Mouse (Mus musculus) retina, embryonic 14.5 days (tissue): ENCODE results near the gene Olfr1310.
"Not testable (repeated sequence)": the region's sequence is repeated elsewhere in the genome, so short reads cannot be mapped to it uniquely, and the experiment has no call there.

Experiments used
- DNase-seq: peaks from one replicate; pipeline ENCODE4 v3.0.0-alpha.2; 2015; ENCODE audit warnings: low spot score

The Olfr1310 gene

DNA sequence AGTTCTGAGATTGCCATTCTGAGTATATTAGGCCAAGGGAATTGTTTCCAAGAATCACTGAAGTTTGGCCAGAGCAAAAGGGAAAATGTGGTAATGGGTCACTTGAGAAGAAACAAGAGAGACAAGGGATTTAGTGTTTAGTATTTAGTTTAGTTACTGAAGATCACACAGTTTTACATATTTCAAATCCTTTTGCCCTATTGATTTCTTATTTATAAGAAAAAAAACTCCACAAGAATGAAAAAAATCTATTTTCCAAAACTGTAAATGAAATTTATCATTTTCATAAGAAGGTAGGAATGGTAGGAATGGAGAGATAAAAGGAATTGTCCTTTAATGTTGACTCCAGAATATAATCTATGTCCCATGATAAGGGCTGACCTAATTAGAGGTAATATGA, at the start of gene Olfr1310:
Gene Olfr1310, minus strand, starts transcription at position 101 of the 400 bp plus-strand sequence.
- no peak for DNase-seq

DNA sequence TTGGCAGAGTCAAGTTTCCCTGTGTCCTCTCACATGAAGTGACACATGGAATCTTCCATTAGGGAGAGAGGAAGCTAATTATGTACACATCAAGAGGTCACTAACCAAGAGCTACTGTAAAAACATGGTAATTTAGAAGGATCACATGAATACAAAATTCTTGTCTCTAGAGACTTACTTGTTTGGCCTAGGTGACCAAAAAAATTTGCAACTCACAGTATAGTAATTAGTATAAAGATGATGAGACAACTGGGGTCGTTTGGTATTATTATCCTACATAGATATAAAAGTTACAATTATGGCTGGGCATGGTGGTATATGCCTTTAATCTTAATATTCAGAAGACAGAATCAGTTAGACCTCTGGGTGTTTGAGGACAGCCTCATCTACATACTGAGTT, 37.6 kb upstream of the Olfr1310 start, which contains the start of gene Olfr1312:
Gene Olfr1312, minus strand, starts transcription at position 101 of the 400 bp plus-strand sequence.
- DNase-seq = no peak

DNA sequence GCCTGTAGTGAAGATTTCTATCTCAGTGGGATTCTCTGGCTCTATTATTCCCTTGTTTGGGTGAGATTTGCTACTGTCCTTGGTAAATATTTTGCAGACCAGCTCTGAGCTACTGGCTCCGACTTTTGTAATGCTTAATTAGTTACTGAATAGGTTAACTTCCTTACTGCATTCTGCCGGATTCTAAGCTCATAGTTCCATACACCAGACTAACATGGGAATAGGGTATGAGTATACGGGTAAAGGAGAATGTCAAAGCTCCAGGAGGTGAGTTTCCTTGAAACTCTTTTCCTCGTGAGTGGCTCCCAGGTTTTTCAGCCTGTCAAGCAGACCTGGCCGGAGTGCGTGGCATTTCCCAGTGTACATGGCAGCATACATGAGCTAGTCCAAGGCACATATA, 14.5 kb upstream of the Olfr1310 start:
- not testable (repeated sequence) for DNase-seq

DNA sequence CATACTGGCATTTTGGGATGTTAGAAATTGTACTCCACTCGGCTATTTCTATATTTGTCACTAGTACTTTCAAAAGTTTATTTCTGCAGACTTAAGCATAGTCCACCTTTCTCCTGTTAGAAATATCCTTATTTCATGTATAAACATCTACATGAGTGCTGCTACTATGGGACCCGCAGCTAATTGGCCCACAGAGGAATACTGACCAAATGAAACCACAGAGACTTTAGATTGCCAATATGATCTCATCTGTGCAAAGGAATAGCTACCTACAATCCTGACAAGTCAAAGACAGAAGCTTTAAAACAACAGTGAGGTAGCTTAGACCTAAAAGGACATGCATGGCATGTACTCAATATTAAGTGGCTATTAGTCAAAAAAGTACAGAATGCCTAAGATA, 11.8 kb upstream of the Olfr1310 start, which contains the start of gene Olfr1311:
Gene Olfr1311, minus strand, starts transcription at position 101 of the 400 bp plus-strand sequence.
- no peak for DNase-seq

DNA sequence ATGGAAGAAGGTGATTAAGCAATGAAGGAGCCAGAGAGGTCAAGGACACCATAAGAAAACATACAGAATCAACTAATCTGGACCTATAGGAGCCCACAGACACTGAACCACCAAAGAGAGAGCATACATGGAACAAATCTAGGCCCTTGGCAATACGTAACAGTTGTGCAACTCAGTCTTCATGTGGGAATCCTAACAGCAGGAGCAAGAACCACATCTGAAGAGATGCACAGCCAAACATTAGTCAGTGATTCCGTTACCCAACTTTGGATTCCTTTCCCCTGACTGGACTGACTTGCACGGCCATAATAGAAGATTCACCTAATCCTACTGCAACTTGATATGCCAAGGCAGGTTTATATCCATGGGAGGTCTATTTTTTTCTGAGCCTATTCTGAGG, 2.4 kb upstream of the Olfr1310 start:
- DNase-seq = no peak

DNA sequence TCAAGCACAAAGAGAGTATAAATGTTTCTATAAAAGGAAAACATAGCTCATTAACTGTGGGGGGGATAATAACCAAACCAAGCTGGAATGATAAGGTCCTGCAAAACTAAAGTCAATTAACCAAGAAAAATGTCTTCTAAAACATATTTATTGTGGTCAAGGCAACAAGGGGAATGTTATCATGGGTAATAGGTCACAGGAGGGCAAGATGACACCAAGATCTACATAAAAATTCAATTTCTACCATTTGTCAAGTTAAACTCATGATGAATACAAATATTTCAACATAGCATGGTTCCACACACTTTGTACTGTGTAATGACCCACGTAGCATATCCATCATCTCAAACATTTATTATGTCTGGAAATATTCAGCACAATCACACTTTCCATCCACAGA, 22.3 kb downstream of the Olfr1310 start, which contains the start of gene Olfr1309:
Gene Olfr1309, minus strand, starts transcription at position 101 of the 400 bp plus-strand sequence.
- DNase-seq = no peak

DNA sequence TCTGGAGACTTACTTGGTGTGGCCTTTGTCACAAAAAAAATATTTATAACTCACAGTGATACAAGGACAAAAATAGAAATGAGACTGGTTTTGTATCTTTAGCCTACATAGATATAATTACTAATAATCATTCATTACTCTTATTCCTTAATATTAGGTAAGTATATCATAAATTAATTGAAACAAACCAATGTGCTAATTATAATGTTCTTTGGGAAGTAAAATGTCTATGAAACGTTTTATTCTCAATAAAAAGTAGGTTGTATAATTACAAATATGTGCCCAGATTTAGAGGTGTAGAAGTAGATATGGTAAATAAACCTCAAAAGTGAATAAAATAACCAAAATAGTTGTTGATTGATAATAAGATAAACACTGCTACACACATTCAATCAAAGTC, 47.7 kb downstream of the Olfr1310 start, which contains the start of gene Olfr1308:
Gene Olfr1308, minus strand, starts transcription at position 101 of the 400 bp plus-strand sequence.
- no peak for DNase-seq
